Mouse (Mus musculus): ENCODE measurements around the gene Kctd18. TPM values are rescaled to one million over a fixed set of nuclear protein-coding genes. Genes with fewer than 3 reads are reported as not detected.
"Not testable (repeated sequence)": the region's sequence is repeated elsewhere in the genome, so short reads cannot be mapped to it uniquely, and the experiment has no call there.

The Kctd18 gene
- polyA plus RNA-seq, 2 experiments, result 23.3 to 34.0 TPM

DNA sequence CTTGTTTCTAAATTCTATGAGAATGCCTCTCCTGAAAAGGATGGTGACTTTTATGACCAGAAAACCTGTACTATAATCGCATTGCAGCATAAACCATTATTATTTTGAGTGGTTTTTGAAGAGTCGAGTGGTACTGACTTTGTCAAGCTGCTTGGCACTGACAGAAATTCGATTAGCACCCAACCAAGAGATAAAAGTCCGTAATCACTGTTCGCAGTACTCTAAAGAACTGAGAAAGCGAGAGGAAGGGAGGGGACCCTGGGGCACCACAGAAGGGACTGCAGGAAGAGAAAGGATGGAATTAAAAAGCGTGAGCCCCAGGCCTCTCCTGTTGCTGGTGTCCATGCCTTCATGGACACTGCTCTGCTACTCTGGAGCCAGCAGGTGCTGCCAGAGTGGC lies 9.0 kb upstream of the Kctd18 start:
- no peak for DNase-seq (ENCODE audit: low spot score)
- Histone ChIP-seq H3K27ac (replicated peaks; ENCODE audit: low read depth, low read length) (no peak overlapping the region), H3K9me3 (ENCODE audit: control insufficient read depth, low read length) (no peaks in the 10 kb centered on the region), H3K9ac (ENCODE audit: low read depth, low read length, severe bottlenecking) (no peak overlapping the region), H3K4me3 (replicated peaks; ENCODE audit: low read length) (no peak overlapping the region), H3K27me3 (ENCODE audit: control insufficient read depth, insufficient read depth, low read length) (no peaks in the 10 kb centered on the region), H3K4me1 (ENCODE audit: control insufficient read depth, insufficient read depth, low read length) (peaks cover 13% of the 10 kb centered on the region), H3K36me3 (ENCODE audit: control insufficient read depth, insufficient read depth, low read length) (peaks cover 12% of the 10 kb centered on the region), H3K4me2 (replicated peaks; ENCODE audit: low read depth, low read length, severe bottlenecking) (no peak overlapping the region)
- ATAC-seq (ENCODE audit: low FRiP score, low read depth), result no peak
- no peak for TF ChIP-seq POLR2A (IDR thresholded peaks at IDR 0.05; ENCODE audit: borderline replicate concordance, extremely low read depth, insufficient read depth, insufficient read length)
- WGBS, result 86% methylated on average over 7 of the region's 7 CpGs

DNA sequence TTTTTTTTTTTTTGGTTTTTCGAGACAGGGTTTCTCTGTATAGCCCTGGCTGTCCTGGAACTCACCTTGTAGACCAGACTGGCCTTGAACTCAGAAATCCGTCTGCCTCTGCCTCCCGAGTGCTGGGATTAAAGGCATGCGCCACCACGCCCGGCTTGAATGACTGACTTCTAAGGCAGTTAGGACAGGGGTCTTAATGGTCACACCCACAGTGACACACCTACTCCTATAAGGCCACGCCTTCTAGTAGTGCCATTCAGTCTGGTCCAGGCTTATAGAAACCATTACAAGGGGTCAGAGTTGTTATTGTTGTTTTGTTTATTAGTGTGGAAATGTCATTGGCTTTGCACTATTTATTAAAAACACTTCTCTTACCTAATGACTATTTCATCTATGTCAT lies 12.4 kb downstream of the Kctd18 start:
- not testable (repeated sequence) for H3K27ac ChIP-seq (replicated peaks; ENCODE audit: low read depth, low read length); H3K4me1 ChIP-seq (ENCODE audit: control insufficient read depth, insufficient read depth, low read length); ATAC-seq (ENCODE audit: low FRiP score, low read depth); DNase-seq (ENCODE audit: low spot score); H3K9ac ChIP-seq (ENCODE audit: low read depth, low read length, severe bottlenecking); H3K4me3 ChIP-seq (replicated peaks; ENCODE audit: low read length); H3K9me3 ChIP-seq (ENCODE audit: control insufficient read depth, low read length); H3K4me2 ChIP-seq (replicated peaks; ENCODE audit: low read depth, low read length, severe bottlenecking); H3K27me3 ChIP-seq (ENCODE audit: control insufficient read depth, insufficient read depth, low read length)
- H3K36me3 ChIP-seq (ENCODE audit: control insufficient read depth, insufficient read depth, low read length), result peaks cover 18% of the 10 kb centered on the region
- WGBS, result 94% methylated on average over 7 of the region's 7 CpGs

DNA sequence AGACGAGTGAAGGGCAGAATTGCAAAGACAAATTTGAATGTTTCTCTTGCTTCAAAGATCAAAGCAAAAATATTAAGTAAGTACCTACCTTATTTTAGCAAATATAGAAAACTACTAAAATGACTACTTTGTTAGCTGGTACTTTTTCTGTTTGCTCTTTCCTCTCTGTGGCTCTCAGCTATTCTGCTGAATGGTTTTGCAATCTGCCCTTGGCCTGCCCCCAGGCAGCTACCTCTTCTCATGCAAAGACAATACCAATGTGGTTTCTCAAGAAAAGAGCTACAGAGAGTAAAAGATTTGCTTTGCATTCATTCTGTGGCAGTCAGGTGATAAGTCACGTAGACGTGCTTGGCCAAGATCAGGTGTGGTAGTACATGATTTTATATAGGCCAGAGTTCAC lies 20.6 kb downstream of the Kctd18 start:
- no peak overlapping the region for H3K4me2 ChIP-seq (replicated peaks; ENCODE audit: low read depth, low read length, severe bottlenecking)
- no peak overlapping the region for H3K27ac ChIP-seq (replicated peaks; ENCODE audit: low read depth, low read length)
- no peak for TF ChIP-seq POLR2A (IDR thresholded peaks at IDR 0.05; ENCODE audit: borderline replicate concordance, extremely low read depth, insufficient read depth, insufficient read length)
- H3K36me3 ChIP-seq (ENCODE audit: control insufficient read depth, insufficient read depth, low read length), result peaks cover 13% of the 10 kb centered on the region
- no peak overlapping the region for H3K4me3 ChIP-seq (replicated peaks; ENCODE audit: low read length)
- H3K9ac ChIP-seq (ENCODE audit: low read depth, low read length, severe bottlenecking), result no peak overlapping the region
- H3K27me3 ChIP-seq (ENCODE audit: control insufficient read depth, insufficient read depth, low read length), result no peaks in the 10 kb centered on the region
- no peaks in the 10 kb centered on the region for H3K9me3 ChIP-seq (ENCODE audit: control insufficient read depth, low read length)
- WGBS, result 90% methylated on average over 3 of the region's 3 CpGs
- DNase-seq (ENCODE audit: low spot score), result no peak
- no peak for ATAC-seq (ENCODE audit: low FRiP score, low read depth)
- H3K4me1 ChIP-seq (ENCODE audit: control insufficient read depth, insufficient read depth, low read length), result peaks cover 13% of the 10 kb centered on the region

DNA sequence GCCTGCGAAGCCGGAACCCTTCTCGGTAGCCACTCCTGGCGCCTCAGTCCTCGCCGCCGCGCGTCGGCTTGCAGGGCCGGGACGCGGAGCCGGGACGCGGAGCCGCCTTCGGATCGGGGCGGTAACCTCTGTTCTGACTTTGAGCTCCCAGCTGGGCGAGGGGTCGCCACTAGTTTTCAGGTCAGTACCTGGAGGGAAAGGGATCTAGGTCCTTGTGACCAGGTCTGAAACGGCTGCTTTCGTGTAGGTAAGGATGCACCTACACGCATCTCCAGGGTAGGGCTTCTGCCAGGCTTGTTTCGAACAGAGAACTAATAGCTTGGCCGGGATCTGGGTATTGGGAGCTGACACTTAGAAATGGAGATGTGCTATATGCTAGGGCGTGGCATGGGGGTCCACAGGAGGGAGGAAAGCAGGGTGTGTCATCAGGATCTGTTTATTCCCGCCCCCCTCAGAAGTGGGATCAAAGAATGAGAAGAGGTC lies 22.6 kb downstream of the Kctd18 start:
- no peaks in the 10 kb centered on the region for H3K27me3 ChIP-seq (ENCODE audit: control insufficient read depth, insufficient read depth, low read length)
- no peak for ATAC-seq (ENCODE audit: low FRiP score, low read depth)
- H3K4me3 ChIP-seq (replicated peaks; ENCODE audit: low read length), result peak overlapping the region; percentile 78
- H3K9me3 ChIP-seq (ENCODE audit: control insufficient read depth, low read length), result no peaks in the 10 kb centered on the region
- peak overlapping the region; percentile 72 for H3K9ac ChIP-seq (ENCODE audit: low read depth, low read length, severe bottlenecking)
- H3K4me2 ChIP-seq (replicated peaks; ENCODE audit: low read depth, low read length, severe bottlenecking), result peak overlapping the region; percentile 69
- no peak for TF ChIP-seq POLR2A (IDR thresholded peaks at IDR 0.05; ENCODE audit: borderline replicate concordance, extremely low read depth, insufficient read depth, insufficient read length)
- peak overlapping the region; percentile 59 for H3K27ac ChIP-seq (replicated peaks; ENCODE audit: low read depth, low read length)
- no peak for DNase-seq (ENCODE audit: low spot score)
- under 1% methylated on average over 29 of the region's 29 CpGs for WGBS
- peaks cover 7% of the 10 kb centered on the region for H3K36me3 ChIP-seq (ENCODE audit: control insufficient read depth, insufficient read depth, low read length)
- peaks cover 13% of the 10 kb centered on the region for H3K4me1 ChIP-seq (ENCODE audit: control insufficient read depth, insufficient read depth, low read length)

DNA sequence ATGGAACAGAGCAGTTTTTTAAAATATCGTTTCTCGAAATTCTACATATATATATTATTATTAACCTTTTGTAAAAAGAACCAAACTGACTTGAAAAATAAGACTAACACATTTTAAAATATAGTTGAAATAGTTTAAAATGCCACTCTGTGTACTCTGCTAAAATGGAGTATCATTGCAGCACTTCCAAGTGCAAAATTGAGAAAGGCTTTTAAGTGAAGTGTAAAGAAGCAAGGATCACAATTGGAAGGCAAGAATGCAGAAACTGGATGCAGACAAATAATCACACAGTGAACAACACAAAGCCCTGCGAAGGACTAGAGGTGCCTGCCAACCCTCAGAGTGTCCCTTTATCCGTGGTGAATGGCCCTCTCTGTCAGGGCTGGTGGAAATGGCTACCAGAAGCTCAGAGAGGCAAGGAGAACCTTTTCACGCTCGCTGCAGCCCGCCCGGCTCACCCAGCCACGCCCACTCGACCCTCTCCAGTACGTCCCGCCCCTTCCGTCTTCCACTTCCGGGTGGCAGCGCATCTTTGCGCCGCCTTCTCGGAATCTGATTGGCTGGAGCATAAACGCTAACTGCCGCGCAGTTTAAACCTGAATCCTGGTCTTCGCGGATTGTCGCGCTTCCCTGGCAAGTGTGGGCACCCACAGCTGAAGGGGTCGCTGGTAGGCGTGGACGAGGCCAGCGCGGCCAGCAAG lies 23.2 kb downstream of the Kctd18 start, which contains the start of gene Sgo2a:
Gene Sgo2a (plus strand): TSS at position 540 of the 701 bp plus-strand sequence.
- ATAC-seq (ENCODE audit: low FRiP score, low read depth) (peak; percentile 99), DNase-seq (ENCODE audit: low spot score) (peak; percentile 97)
- Histone ChIP-seq H3K4me2 (replicated peaks; ENCODE audit: low read depth, low read length, severe bottlenecking) (peak within 1 kb of the TSS; percentile 69), H3K9ac (ENCODE audit: low read depth, low read length, severe bottlenecking) (peak within 1 kb of the TSS; percentile 72), H3K27ac (replicated peaks; ENCODE audit: low read depth, low read length) (peak within 1 kb of the TSS; percentile 79), H3K27me3 (ENCODE audit: control insufficient read depth, insufficient read depth, low read length) (no peaks in the 10 kb centered on the region), H3K36me3 (ENCODE audit: control insufficient read depth, insufficient read depth, low read length) (peaks cover 3% of the 10 kb centered on the region; the same call in 1 of the 2 replicates), H3K9me3 (ENCODE audit: control insufficient read depth, low read length) (no peaks in the 10 kb centered on the region), H3K4me1 (ENCODE audit: control insufficient read depth, insufficient read depth, low read length) (peaks cover 13% of the 10 kb centered on the region), H3K4me3 (replicated peaks; ENCODE audit: low read length) (peak within 1 kb of the TSS; percentile 78)
- 7% methylated on average over 29 of the region's 30 CpGs for WGBS
- peak; percentile 79; the same call in 1 of the 2 replicates for TF ChIP-seq POLR2A (IDR thresholded peaks at IDR 0.05; ENCODE audit: borderline replicate concordance, extremely low read depth, insufficient read depth, insufficient read length)
